Mouse (Mus musculus): ENCODE data around the gene Tenm4. TPM values are rescaled to one million over a fixed set of nuclear protein-coding genes. Genes with fewer than 3 reads are reported as not detected.

Gene Tenm4
- polyA plus RNA-seq, 1 experiment = 12.2 TPM

- peak in 1 of 2 experiments; percentile 16 for DNase-seq
- no peak overlapping the region for H3K4me3 ChIP-seq (replicated peaks; ENCODE audit: insufficient read depth, low read depth, low read length)
- H3K27me3 ChIP-seq (ENCODE audit: control insufficient read depth, insufficient read depth, low read length) = no peaks in the 10 kb centered on the region
- TF ChIP-seq POLR2A (IDR thresholded peaks at IDR 0.05; ENCODE audit: borderline replicate concordance, insufficient read depth, low read length) (no peak), CTCF (IDR thresholded peaks at IDR 0.05; ENCODE audit: borderline replicate concordance, insufficient read depth, low read depth, low read length) (no peak)
- H3K4me1 ChIP-seq (ENCODE audit: control insufficient read depth, insufficient read depth, low read length) = no peaks in the 10 kb centered on the region; the same call in 1 of the 2 replicates
- H3K27ac ChIP-seq (ENCODE audit: insufficient read depth, low read length) = no peak overlapping the region
- WGBS = 23% methylated on average over 6 of the region's 6 CpGs
These were observed 663.7 kb downstream of the Tenm4 start for GRCm38 (mm10) chr7:96834681-96835289.

- no peaks in the 10 kb centered on the region for H3K27me3 ChIP-seq (ENCODE audit: control insufficient read depth, insufficient read depth, low read length)
- no peak for TF ChIP-seq CTCF (IDR thresholded peaks at IDR 0.05; ENCODE audit: borderline replicate concordance, insufficient read depth, low read depth, low read length)
- no peak for TF ChIP-seq POLR2A (IDR thresholded peaks at IDR 0.05; ENCODE audit: borderline replicate concordance, insufficient read depth, low read length)
- no peak overlapping the region for H3K4me3 ChIP-seq (replicated peaks; ENCODE audit: insufficient read depth, low read depth, low read length)
- no peaks in the 10 kb centered on the region; the same call in 1 of the 2 replicates for H3K4me1 ChIP-seq (ENCODE audit: control insufficient read depth, insufficient read depth, low read length)
- no peak for DNase-seq
- no peak overlapping the region for H3K27ac ChIP-seq (ENCODE audit: insufficient read depth, low read length)
- WGBS = 49% methylated on average over 2 of the region's 2 CpGs
These were observed 664.3 kb downstream of the Tenm4 start for GRCm38 (mm10) chr7:96835313-96835712.

- H3K27me3 ChIP-seq (ENCODE audit: control insufficient read depth, insufficient read depth, low read length) = no peaks in the 10 kb centered on the region
- H3K4me3 ChIP-seq (replicated peaks; ENCODE audit: insufficient read depth, low read depth, low read length) = no peak overlapping the region
- 61% methylated on average over 8 of the region's 8 CpGs for WGBS
- TF ChIP-seq CTCF (IDR thresholded peaks at IDR 0.05; ENCODE audit: borderline replicate concordance, insufficient read depth, low read depth, low read length) = no peak
- TF ChIP-seq POLR2A (IDR thresholded peaks at IDR 0.05; ENCODE audit: borderline replicate concordance, insufficient read depth, low read length) = no peak
- DNase-seq = no peak
- H3K27ac ChIP-seq (ENCODE audit: insufficient read depth, low read length) = no peak overlapping the region
- no peaks in the 10 kb centered on the region; the same call in 1 of the 2 replicates for H3K4me1 ChIP-seq (ENCODE audit: control insufficient read depth, insufficient read depth, low read length)
These were observed 667.3 kb downstream of the Tenm4 start for GRCm38 (mm10) chr7:96838271-96838841.

- H3K4me3 ChIP-seq (replicated peaks; ENCODE audit: insufficient read depth, low read depth, low read length) = no peak overlapping the region
- no peak for DNase-seq
These were observed 667.9 kb downstream of the Tenm4 start for GRCm38 (mm10) chr7:96838926-96839325.

GRCm38 (mm10) chr7:96839586-96839985 is 668.5 kb downstream of the Tenm4 start:
- TF ChIP-seq CTCF (IDR thresholded peaks at IDR 0.05; ENCODE audit: borderline replicate concordance, insufficient read depth, low read depth, low read length) (no peak), POLR2A (IDR thresholded peaks at IDR 0.05; ENCODE audit: borderline replicate concordance, insufficient read depth, low read length) (no peak)
- no peak for DNase-seq
- H3K4me1 ChIP-seq (ENCODE audit: control insufficient read depth, insufficient read depth, low read length) = no peaks in the 10 kb centered on the region
- H3K4me3 ChIP-seq (replicated peaks; ENCODE audit: insufficient read depth, low read depth, low read length) = no peak overlapping the region
- 85% methylated on average over 4 of the region's 4 CpGs for WGBS
- H3K27ac ChIP-seq (ENCODE audit: insufficient read depth, low read length) = no peak overlapping the region
- no peaks in the 10 kb centered on the region for H3K27me3 ChIP-seq (ENCODE audit: control insufficient read depth, insufficient read depth, low read length)

More at GRCm38 (mm10) chr7:96838926-96839325, 667.9 kb downstream of the Tenm4 start:
- no peaks in the 10 kb centered on the region; the same call in 1 of the 2 replicates for H3K4me1 ChIP-seq (ENCODE audit: control insufficient read depth, insufficient read depth, low read length)
- H3K27me3 ChIP-seq (ENCODE audit: control insufficient read depth, insufficient read depth, low read length) = no peaks in the 10 kb centered on the region
- TF ChIP-seq CTCF (IDR thresholded peaks at IDR 0.05; ENCODE audit: borderline replicate concordance, insufficient read depth, low read depth, low read length) = no peak
- TF ChIP-seq POLR2A (IDR thresholded peaks at IDR 0.05; ENCODE audit: borderline replicate concordance, insufficient read depth, low read length) = no peak
- no peak overlapping the region for H3K27ac ChIP-seq (ENCODE audit: insufficient read depth, low read length)
- 97% methylated on average over 4 of the region's 4 CpGs for WGBS

- H3K27me3 ChIP-seq (ENCODE audit: control insufficient read depth, insufficient read depth, low read length) = no peaks in the 10 kb centered on the region; the same call in 1 of the 2 replicates
- TF ChIP-seq CTCF (IDR thresholded peaks at IDR 0.05; ENCODE audit: borderline replicate concordance, insufficient read depth, low read depth, low read length) (no peak), POLR2A (IDR thresholded peaks at IDR 0.05; ENCODE audit: borderline replicate concordance, insufficient read depth, low read length) (no peak)
- DNase-seq = no peak
- 54% methylated on average over 12 of the region's 12 CpGs for WGBS
- no peak overlapping the region for H3K4me3 ChIP-seq (replicated peaks; ENCODE audit: insufficient read depth, low read depth, low read length)
- no peak overlapping the region for H3K27ac ChIP-seq (ENCODE audit: insufficient read depth, low read length)
- no peaks in the 10 kb centered on the region for H3K4me1 ChIP-seq (ENCODE audit: control insufficient read depth, insufficient read depth, low read length)
These were observed 671.6 kb downstream of the Tenm4 start for GRCm38 (mm10) chr7:96842477-96843255.

- no peak overlapping the region for H3K27ac ChIP-seq (ENCODE audit: insufficient read depth, low read length)
- no peak for TF ChIP-seq POLR2A (IDR thresholded peaks at IDR 0.05; ENCODE audit: borderline replicate concordance, insufficient read depth, low read length)
- TF ChIP-seq CTCF (IDR thresholded peaks at IDR 0.05; ENCODE audit: borderline replicate concordance, insufficient read depth, low read depth, low read length) = no peak
- WGBS = 85% methylated on average over 8 of the region's 8 CpGs
These were observed 673.3 kb downstream of the Tenm4 start for GRCm38 (mm10) chr7:96844104-96844894.

More at GRCm38 (mm10) chr7:96844104-96844894, 673.3 kb downstream of the Tenm4 start:
- no peaks in the 10 kb centered on the region for H3K4me1 ChIP-seq (ENCODE audit: control insufficient read depth, insufficient read depth, low read length)
- no peak overlapping the region for H3K4me3 ChIP-seq (replicated peaks; ENCODE audit: insufficient read depth, low read depth, low read length)
- DNase-seq = no peak
- no peaks in the 10 kb centered on the region; the same call in 1 of the 2 replicates for H3K27me3 ChIP-seq (ENCODE audit: control insufficient read depth, insufficient read depth, low read length)
